Mouse (Mus musculus) stomach, embryonic 16.5 days (tissue): ENCODE measurements around the gene Sag. TPM values are rescaled to one million over a fixed set of nuclear protein-coding genes. Genes with fewer than 3 reads are reported as not detected.

ENCODE experiments used
- ATAC-seq: fragments of 200-750 bp; cut with Nextera tagmentation; 2 replicates; pipeline ENCODE4 v1.8.0; 2017; ENCODE audit warnings: moderate number of reproducible peaks, moderate TSS enrichment; ENCODE audit not compliant: insufficient read depth, low FRiP score
- H3K27ac ChIP-seq: fragments of 300-500 bp; sonication (generic); 2 replicates; pipeline ENCODE4 v1.5.1; 2014; ENCODE audit warnings: low read length
- H3K27me3 ChIP-seq: fragments of 300-500 bp; sonication (generic); 2 replicates; pipeline ENCODE4 v1.6.1; 2014; ENCODE audit warnings: low read length, control low read depth, mixed read lengths; ENCODE audit not compliant: control insufficient read depth, insufficient read depth
- H3K36me3 ChIP-seq: fragments of 300-500 bp; sonication (generic); 2 replicates; pipeline ENCODE4 v1.6.1; 2014; ENCODE audit warnings: low read length; ENCODE audit not compliant: control insufficient read depth, insufficient read depth
- H3K4me1 ChIP-seq: fragments of 300-500 bp; sonication (generic); 2 replicates; pipeline ENCODE4 v1.6.1; 2014; ENCODE audit warnings: low read length, control low read depth, mixed read lengths; ENCODE audit not compliant: control insufficient read depth, insufficient read depth
- H3K4me2 ChIP-seq: fragments of 300-500 bp; sonication (generic); 2 replicates; pipeline ENCODE4 v1.6.1; 2014; ENCODE audit warnings: low read depth, low read length, mixed read lengths
- H3K4me3 ChIP-seq: fragments of 300-500 bp; sonication (generic); replicated peaks from 2 replicates; pipeline ENCODE4 v1.5.1; 2014; ENCODE audit warnings: mild to moderate bottlenecking, low read length
- H3K9ac ChIP-seq: fragments of 300-500 bp; sonication (generic); 2 replicates; pipeline ENCODE4 v1.6.1; 2014; ENCODE audit warnings: low read length
- H3K9me3 ChIP-seq: fragments of 300-500 bp; sonication (generic); replicated peaks from 2 replicates; pipeline ENCODE4 v1.6.1; 2016; ENCODE audit warnings: low read length, control low read depth; ENCODE audit not compliant: control insufficient read depth
- WGBS: fragments of 180-500 bp; shearing (Covaris S2); extraction: QIAGEN DNeasy Blood & Tissue Kit; methylation state at CpG from one replicate; pipeline ENCODE4 v1.1.7; 2014; 5-methylcytosine and 5-hydroxymethylcytosine counted together
- polyA plus RNA-seq: library from polyadenylated mRNA; unstranded; fragments of >200 nt; fragmentation: Nextera tagmentation; extraction: Ambion mirVana; gene quantifications from 2 replicates; pipeline ENCODE4 v1.2.1, GENCODE M21; 2015

The Sag gene
- polyA plus RNA-seq, 1 experiment from 2014 or later: 1.4 TPM

DNA sequence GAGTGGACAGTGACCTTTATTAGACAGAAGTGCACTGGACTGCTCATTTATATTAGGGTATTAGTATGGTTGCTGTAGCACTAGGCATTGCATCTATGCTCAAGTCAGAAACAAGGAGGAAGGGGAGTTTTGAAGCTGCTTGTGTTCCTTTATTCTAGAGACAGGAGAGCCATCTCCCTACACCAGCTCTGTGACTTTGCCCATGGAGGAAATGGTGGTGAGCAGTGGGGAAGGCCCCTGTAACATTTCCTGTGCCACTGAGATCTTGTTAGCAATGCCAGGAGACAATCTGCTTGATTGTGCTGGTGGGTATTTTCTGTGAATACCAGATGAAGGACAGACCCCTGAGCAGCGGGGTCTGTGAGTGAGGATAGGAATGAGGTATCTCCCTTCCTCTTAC is 72.6 kb downstream of the Sag start:
- ATAC-seq: no peak
- Histone ChIP-seq H3K27ac (no peak overlapping the region), H3K36me3 (no peaks in the 10 kb centered on the region), H3K9ac (no peak overlapping the region), H3K9me3 (no peaks in the 10 kb centered on the region), H3K4me3 (no peak overlapping the region), H3K27me3 (no peaks in the 10 kb centered on the region), H3K4me1 (peaks cover 34% of the 10 kb centered on the region), H3K4me2 (no peak overlapping the region)
- WGBS: 93% methylated on average over 1 of the region's 1 CpGs

DNA sequence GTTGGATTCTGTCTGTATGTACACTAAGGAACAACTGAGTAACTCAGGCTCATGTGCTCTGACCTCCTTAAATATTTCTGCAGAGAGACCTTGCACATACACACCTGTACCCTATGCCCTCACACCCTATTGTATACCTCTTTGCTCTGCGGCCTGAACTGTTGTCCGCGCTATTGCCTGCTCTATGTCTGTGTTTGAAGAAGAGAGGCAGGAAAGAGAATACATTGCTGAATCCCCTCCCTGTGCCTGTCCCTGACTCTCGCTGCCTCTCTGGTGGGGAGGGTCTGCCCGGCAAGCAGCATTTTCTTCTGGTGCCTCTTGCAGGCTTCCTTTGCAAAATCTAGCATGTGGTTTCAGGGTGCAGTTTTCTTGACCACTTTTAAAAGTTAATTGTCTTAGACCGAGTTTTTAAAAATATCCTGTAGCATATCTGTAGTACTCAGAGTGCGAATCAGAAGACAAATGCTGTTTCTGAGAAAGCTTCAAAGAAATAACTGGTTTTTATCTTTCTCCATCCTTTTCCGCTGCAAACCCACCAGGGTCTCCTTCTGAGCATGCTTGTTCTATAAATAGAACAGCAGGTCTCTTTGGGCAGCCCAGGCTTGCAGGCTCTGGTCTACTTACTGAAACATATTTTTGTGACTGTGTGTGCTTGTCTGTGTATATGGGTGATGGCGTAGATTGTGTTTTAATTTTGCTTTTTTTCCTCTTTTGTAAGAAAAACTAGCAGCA is 74.2 kb downstream of the Sag start:
- Histone ChIP-seq H3K27ac (peak overlapping the region; percentile 51; the same call in 1 of the 2 replicates), H3K9ac (0 out of 2 replicates have a peak overlapping the region, but pooled peaks have one; percentile 44), H3K4me3 (no peak overlapping the region), H3K4me2 (no peak overlapping the region), H3K4me1 (peaks cover 38% of the 10 kb centered on the region), H3K36me3 (no peaks in the 10 kb centered on the region), H3K9me3 (no peaks in the 10 kb centered on the region), H3K27me3 (no peaks in the 10 kb centered on the region)
- ATAC-seq: no peak
- 47% methylated on average over 9 of the region's 9 CpGs for WGBS

GRCm38 (mm10) chr1:87879034-87879433 is 75.6 kb downstream of the Sag start:
- Histone ChIP-seq H3K36me3 (no peaks in the 10 kb centered on the region), H3K4me3 (no peak overlapping the region), H3K9me3 (no peaks in the 10 kb centered on the region), H3K27ac (peak overlapping the region; percentile 83), H3K4me1 (peaks cover 38% of the 10 kb centered on the region), H3K4me2 (no peak overlapping the region), H3K9ac (no peak overlapping the region), H3K27me3 (no peaks in the 10 kb centered on the region)
- ATAC-seq: no peak
- WGBS: 75% methylated on average over 3 of the region's 3 CpGs

DNA sequence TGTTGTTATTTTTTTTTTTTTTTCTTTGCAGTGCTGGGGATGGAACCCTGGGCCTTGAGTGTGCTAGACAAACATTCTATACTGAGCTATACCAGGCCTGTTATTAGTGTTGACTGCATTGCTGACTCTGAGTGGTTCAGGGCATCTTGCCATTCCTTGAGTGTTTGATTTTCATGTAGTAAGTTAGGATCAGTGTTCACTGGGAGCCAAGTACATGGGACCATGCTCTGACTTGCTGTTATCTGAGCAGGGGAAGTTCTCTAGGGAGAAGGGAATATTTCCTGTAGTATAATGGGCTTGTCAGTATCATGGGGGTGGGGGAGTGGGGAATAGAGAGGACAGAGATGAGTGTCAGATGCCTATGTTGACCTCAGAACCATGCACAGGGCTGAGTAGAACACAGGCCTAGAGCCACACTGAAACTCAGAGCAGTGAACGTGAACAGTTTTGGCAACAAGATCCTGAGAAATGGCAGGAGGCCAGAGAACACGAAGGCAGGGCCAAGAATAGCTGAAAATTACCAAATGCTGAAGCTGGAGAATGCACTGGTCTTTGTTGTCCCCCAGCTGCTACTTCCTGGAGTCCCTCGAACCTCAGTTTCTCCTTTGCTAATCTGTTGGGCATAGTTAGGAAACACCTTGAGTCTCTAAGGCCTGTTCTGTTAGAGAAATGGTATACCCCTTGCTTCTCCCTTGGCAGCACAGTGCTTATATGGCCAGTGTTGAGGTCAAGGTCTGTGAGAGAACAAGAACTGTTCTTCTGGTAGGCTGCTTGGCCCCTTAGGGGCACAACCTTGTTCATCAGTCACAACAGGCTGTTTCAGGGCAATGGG is 76.2 kb downstream of the Sag start:
- WGBS: 21% methylated on average over 3 of the region's 3 CpGs
- H3K27me3 ChIP-seq: no peaks in the 10 kb centered on the region
- peak; percentile 88; the same call in 1 of the 2 replicates for ATAC-seq

GRCm38 (mm10) chr1:87880326-87880627 is 76.8 kb downstream of the Sag start:
- no peak overlapping the region for H3K4me3 ChIP-seq
- peak overlapping the region; percentile 2; the same call in 1 of the 2 replicates for H3K9ac ChIP-seq
- WGBS: 90% methylated on average over 6 of the region's 6 CpGs
- H3K9me3 ChIP-seq: no peaks in the 10 kb centered on the region
- no peaks in the 10 kb centered on the region for H3K27me3 ChIP-seq
- no peak overlapping the region for H3K4me2 ChIP-seq
- ATAC-seq: no peak
- peaks cover 38% of the 10 kb centered on the region for H3K4me1 ChIP-seq
- H3K27ac ChIP-seq: peak overlapping the region; percentile 83
- H3K36me3 ChIP-seq: 0 out of 2 replicates have a peak, but pooled peaks cover 3% of the 10 kb centered on the region

More for the DNA sequence above, 76.2 kb downstream of the Sag start:
- Histone ChIP-seq H3K9ac (peak overlapping the region; percentile 2; the same call in 1 of the 2 replicates), H3K4me1 (peaks cover 38% of the 10 kb centered on the region), H3K36me3 (0 out of 2 replicates have a peak, but pooled peaks cover 3% of the 10 kb centered on the region), H3K4me3 (no peak overlapping the region), H3K4me2 (no peak overlapping the region), H3K27ac (peak overlapping the region; percentile 83), H3K9me3 (no peaks in the 10 kb centered on the region)

GRCm38 (mm10) chr1:87880856-87881255 is 77.4 kb downstream of the Sag start:
- Histone ChIP-seq H3K27me3 (no peaks in the 10 kb centered on the region), H3K9me3 (no peaks in the 10 kb centered on the region), H3K4me2 (no peak overlapping the region), H3K4me3 (no peak overlapping the region), H3K4me1 (peaks cover 38% of the 10 kb centered on the region), H3K36me3 (0 out of 2 replicates have a peak, but pooled peaks cover 3% of the 10 kb centered on the region), H3K9ac (no peak overlapping the region), H3K27ac (no peak overlapping the region)
- no peak for ATAC-seq
- 46% methylated on average over 2 of the region's 2 CpGs for WGBS

DNA sequence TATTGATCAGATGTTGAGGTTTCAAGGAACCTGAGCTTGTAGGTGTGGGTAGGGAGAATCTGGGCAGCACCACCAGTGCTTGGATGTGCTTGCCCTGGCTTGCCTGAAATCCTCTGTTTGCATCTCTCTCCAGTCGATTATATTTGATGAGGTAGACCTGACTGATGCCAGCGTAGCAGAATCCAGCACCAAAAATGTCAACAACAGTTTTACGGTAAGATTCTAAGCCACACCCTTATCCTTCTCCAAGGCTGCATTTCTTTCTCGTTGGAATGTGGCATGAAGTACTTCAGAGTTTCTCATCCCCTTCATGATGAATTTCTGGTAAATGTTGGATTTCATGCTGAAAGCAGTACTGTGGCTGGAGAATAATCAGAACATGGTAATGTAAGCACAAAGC is 78.2 kb downstream of the Sag start:
- Histone ChIP-seq H3K36me3 (0 out of 2 replicates have a peak, but pooled peaks cover 3% of the 10 kb centered on the region), H3K4me2 (no peak overlapping the region), H3K27ac (peak overlapping the region; percentile 43; the same call in 1 of the 2 replicates), H3K27me3 (no peaks in the 10 kb centered on the region), H3K4me1 (peaks cover 37% of the 10 kb centered on the region), H3K4me3 (no peak overlapping the region), H3K9ac (no peak overlapping the region), H3K9me3 (no peaks in the 10 kb centered on the region)
- 52% methylated on average over 4 of the region's 4 CpGs for WGBS
- no peak for ATAC-seq

DNA sequence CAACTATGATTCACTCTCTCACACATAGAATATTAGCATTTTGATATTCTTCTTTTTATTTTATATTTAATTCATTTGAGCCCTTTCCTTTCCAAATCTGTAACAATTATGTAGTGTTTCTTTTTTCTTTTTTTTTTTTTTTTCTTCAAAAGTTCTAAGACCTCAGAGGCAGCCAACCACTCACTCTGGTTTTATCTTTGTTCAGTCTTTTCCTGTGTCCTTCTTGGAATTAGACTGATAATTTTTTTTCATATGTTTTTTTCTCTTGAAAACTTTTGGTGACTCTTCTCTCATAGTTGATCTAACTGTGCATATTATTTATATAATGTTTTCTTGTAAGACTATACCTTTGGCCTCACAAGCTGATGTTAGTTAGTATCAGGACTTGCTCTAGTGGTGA is 79.1 kb downstream of the Sag start:
- no peak for ATAC-seq
- H3K4me1 ChIP-seq: peaks cover 31% of the 10 kb centered on the region
- no peaks in the 10 kb centered on the region for H3K9me3 ChIP-seq
- H3K4me2 ChIP-seq: no peak overlapping the region
- H3K36me3 ChIP-seq: 0 out of 2 replicates have a peak, but pooled peaks cover 3% of the 10 kb centered on the region
- no peaks in the 10 kb centered on the region for H3K27me3 ChIP-seq
- no peak overlapping the region for H3K4me3 ChIP-seq
- H3K9ac ChIP-seq: no peak overlapping the region
- no peak overlapping the region for H3K27ac ChIP-seq

- Histone ChIP-seq H3K36me3 (no peaks in the 10 kb centered on the region), H3K4me3 (no peak overlapping the region), H3K9me3 (no peaks in the 10 kb centered on the region), H3K4me2 (no peak overlapping the region), H3K27ac (peak overlapping the region; percentile 25), H3K9ac (no peak overlapping the region), H3K4me1 (peaks cover 3% of the 10 kb centered on the region; the same call in 1 of the 2 replicates), H3K27me3 (no peaks in the 10 kb centered on the region)
- 61% methylated on average over 1 of the region's 1 CpGs for WGBS
- ATAC-seq: no peak
These were observed 87.5 kb downstream of the Sag start for GRCm38 (mm10) chr1:87890960-87891359.
